Mouse (Mus musculus): ENCODE measurements around the gene Rasgef1c.

The Rasgef1c gene

DNA sequence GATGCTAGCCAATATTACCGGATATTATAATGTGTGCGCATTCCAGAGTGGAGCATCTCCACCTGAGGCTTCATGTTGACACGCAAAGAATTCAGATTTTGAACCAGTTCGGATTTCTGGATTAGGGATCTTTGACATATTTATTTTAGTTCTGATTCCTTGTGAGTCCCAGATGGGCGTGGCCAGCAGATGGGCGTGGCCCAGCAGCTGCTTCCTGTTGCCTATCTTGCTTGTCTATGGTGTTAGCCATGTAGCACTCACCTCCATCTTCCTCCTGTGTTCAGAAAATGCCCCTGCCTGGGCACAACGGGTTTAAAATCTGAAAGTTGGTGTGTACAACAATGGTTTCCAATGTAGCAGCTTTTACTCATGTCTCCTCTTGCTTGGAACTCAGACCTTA, 24.5 kb downstream of the Rasgef1c start:
- DNase-seq (ENCODE audit: low read depth, low spot score): peak; percentile 40

DNA sequence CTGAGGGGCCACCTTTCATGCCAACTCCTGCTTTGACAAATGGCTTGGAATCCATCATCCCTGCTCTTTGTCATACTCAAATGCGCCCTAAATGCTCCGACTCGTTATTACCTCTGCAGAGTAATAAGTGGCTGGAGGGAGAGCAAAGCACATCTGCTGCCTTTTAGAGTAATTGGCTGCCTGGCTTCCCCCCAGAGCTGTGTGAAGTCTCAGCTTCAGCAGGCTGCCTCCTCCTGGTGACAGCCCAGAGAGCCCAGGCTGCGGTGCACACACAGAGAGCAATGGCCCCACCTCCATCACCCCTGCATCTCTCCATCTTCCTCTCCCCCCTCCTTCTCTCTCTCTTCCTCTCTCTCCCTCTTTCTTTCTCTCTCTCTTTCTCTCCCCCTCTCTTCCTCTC, 25.5 kb downstream of the Rasgef1c start:
- DNase-seq (ENCODE audit: low read depth, low spot score): no peak

DNA sequence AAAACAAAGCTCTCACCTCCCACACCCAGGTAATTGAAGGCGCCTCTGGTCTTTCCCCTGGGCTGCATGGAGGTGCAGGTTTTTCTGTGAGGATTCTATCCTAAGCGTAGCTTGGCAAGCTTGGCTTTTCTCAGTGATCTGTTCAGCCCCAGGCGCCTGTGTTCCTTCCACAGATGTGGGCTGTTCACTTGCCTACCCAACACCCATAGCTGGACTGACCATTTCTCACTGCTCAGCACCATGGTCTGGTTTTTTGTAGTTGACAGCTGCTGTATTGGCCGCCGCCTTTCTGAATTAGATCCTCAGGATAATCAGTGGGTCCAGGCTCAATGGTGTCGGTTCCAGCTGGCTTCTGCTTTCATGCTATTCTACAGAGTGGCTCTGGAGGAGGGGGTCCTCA, 26.0 kb downstream of the Rasgef1c start:
- no peak for DNase-seq (ENCODE audit: low read depth, low spot score)

GRCm38 (mm10) chr11:49931037-49931625, 29.5 kb downstream of the Rasgef1c start:
- DNase-seq (ENCODE audit: low read depth, low spot score): no peak

- DNase-seq (ENCODE audit: low read depth, low spot score): no peak
These were observed 30.2 kb downstream of the Rasgef1c start for GRCm38 (mm10) chr11:49931853-49932252.

- no peak for DNase-seq (ENCODE audit: low read depth, low spot score)
These were observed 32.2 kb downstream of the Rasgef1c start for GRCm38 (mm10) chr11:49933811-49934210.

DNA sequence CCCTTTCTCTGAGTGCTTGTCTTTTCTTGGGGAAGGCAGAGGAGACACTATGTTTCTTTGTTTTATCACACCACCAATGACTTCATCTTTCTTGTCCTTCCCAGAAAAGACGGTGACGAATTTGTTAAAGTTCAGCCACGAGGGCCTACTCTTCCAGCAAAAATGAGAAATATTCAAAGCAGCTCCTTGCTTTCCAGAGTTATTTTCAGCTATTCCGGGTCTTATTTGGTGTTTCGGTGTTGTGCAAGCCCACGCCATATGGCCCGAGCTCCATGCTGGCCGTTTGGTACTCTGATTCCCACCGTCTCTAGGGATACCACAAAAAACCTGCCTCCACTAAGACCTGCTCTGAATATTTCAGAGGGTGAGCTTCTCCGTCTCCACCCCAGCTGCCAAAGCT, 32.7 kb downstream of the Rasgef1c start:
- DNase-seq (ENCODE audit: low read depth, low spot score): no peak

DNA sequence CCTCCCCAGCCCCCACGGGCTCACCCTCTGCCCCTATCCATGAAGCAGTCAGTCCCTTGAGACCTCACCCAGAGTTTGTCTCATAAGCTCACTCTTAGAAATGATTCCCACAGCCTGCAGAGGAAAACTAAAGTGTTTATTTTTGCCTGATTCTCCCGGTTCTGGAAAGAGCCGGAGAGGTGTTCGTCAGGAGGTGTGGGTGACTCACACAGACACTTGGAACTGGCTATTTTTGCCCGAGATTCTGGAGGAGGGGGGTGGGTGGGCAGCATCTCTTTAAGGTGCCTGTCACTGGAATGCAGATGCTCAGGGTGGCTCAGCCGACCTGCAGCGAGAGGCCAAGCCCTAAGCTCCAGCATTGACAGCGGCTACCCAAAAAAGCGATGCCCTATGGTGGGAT, 34.8 kb downstream of the Rasgef1c start:
- DNase-seq (ENCODE audit: low read depth, low spot score): no peak

DNA sequence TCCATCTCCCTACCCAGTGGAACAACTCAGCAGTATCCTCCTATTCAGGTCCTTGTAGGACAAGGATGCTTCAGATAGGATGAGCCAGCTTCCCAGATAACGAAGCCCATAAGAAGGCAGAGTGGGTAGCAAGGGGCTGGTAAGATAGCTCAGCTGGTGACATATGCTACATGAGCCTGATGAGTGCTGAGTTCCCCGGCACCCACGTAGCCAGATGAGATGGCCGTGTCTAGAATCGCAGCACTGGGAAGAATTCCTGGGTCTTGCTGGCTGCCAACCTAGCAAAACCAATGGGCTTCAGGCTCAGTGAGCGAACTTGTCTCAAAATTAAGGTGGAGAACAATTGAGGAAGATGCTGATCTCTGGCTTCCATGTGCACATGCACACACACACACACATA, 36.1 kb downstream of the Rasgef1c start:
- no peak for DNase-seq (ENCODE audit: low read depth, low spot score)

DNA sequence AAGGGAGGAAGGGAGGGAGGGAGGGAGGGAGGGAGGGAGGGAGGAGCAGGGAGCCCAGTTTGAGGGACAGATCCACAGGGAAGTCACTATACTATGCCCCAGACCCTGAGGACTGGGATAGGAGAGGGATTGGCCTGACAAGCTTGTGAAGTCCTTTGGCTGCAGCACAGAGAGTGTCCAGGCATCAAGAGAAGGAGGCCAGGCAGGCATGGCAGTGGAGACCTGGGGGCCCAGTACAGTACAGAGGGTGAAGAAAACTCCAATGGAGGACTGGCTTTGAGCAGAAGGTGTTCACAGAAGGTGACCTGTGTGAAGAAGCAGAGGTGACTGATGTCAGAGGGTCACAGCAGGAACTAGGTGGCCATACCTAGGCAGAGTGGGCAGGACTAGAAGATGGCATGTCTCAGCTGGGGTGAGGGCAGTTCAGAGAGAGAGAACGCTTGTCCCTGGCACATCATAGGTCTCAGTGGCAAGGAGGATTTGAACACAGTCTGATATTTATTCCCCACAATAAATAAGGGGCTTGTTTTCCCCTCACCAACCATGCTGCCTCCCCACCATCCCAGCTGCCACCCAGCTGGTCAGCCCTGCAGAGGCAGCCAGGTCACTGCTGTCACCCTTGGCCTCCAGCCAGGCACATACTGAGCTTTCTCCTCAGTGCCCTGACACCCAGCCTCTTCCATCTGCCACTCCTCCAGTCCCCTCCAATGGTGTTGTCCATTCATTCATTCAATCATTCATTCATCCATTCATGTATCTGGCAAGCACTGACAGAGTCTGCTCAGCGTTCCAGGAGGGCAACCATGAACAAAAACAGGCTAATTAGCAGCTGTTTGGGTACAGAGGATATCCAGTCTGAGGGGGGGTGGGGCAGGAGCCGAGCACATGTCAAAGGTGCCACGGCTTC, 36.9 kb downstream of the Rasgef1c start:
- no peak for DNase-seq (ENCODE audit: low read depth, low spot score)

DNA sequence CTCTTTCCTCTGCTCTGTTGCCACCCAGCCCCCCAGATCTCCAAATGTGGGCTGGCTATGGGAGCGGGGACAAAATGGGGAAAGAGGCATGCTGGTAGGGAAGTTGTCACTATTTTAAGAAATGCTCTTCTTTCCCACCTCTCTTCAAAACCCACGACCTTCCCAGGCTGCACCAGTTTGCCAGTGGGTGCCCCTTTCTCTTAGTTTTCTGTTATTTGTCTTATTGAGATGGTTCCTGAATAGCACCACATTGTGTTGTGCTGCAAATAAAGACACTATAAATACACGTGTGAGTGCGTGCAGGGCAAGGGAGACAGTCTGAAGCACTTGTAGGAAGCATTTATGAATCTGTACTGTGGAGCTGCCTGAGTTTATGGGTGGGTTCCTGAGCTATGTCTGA, 41.2 kb downstream of the Rasgef1c start:
- no peak for DNase-seq (ENCODE audit: low read depth, low spot score)

- no peak for DNase-seq (ENCODE audit: low read depth, low spot score)
These were observed 42.3 kb downstream of the Rasgef1c start for GRCm38 (mm10) chr11:49943901-49944300.

- DNase-seq (ENCODE audit: low read depth, low spot score): no peak
These were observed 44.1 kb downstream of the Rasgef1c start for GRCm38 (mm10) chr11:49945726-49946125.

- DNase-seq (ENCODE audit: low read depth, low spot score): no peak
These were observed 48.2 kb downstream of the Rasgef1c start for GRCm38 (mm10) chr11:49949839-49950238.

DNA sequence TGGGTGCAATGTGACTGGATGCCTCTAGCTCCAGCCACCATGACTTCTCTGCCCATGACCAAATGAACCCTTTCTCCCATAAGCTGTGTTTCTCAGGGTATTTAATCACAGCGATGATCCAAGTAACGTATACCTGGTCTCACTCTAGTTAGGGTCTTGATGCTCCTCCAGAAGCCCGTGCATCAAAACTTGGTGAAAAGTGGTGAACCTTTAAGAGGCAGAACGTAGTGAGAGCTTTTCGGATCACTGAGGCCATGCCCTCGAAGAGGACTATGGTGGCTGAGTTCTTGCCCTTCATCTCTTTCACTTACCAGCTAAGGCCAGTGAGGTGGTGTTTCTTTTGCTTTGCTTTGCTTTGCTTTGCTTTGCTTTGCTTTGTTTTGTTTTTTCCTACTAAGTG, 52.0 kb downstream of the Rasgef1c start:
- no peak for DNase-seq (ENCODE audit: low read depth, low spot score)

DNA sequence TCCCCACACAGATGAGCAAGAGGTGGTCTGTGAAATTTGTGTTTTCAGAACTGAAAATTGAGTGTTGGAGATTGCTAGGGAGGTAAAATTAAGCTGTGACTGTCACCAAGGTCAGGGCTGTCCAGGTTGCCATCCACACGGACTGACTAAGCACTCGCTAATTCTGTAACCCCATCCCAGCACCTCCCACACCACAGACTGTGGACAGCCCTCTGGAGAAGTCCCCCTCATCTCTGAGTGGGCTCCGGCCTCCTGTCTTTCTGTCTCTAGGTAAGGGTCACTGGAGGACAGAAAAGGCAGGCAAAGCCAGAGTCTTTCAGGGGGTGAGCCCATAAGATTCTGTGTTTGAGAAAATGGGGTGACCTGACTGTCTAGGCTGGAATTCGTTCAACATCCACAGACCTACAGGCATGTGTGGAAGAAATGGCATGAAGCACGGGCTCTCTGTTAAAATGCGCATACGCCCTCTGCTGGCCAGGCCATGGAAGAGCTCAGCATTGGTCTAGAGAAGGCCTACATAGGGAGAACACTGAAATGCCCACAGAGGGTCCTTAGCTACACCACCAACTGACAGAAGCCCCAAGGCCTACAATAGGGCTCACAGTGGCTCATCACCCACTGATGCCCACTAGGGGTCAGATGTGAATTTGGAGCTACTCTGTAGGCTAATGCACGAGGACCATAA, 54.1 kb downstream of the Rasgef1c start:
- peak; percentile 79 for DNase-seq (ENCODE audit: low read depth, low spot score)

GRCm38 (mm10) chr11:49958017-49958416, 56.4 kb downstream of the Rasgef1c start:
- DNase-seq (ENCODE audit: low read depth, low spot score): peak; percentile 67

- peak; percentile 85 for DNase-seq (ENCODE audit: low read depth, low spot score)
These were observed 59.6 kb downstream of the Rasgef1c start for GRCm38 (mm10) chr11:49961098-49961740.

- DNase-seq (ENCODE audit: low read depth, low spot score): no peak
These were observed 63.7 kb downstream of the Rasgef1c start for GRCm38 (mm10) chr11:49965320-49965719.

GRCm38 (mm10) chr11:49969692-49970091, 68.1 kb downstream of the Rasgef1c start:
- no peak for DNase-seq (ENCODE audit: low read depth, low spot score)

GRCm38 (mm10) chr11:49973657-49974340, 72.2 kb downstream of the Rasgef1c start:
- no peak for DNase-seq (ENCODE audit: low read depth, low spot score)

Measured in ZHBTc4 (cell line).